Mouse (Mus musculus) embryonic fibroblast, embryonic 13.5 days (primary cell): ENCODE data around the gene Apeh. TPM values are rescaled to one million over a fixed set of nuclear protein-coding genes. Genes with fewer than 3 reads are reported as not detected.

ENCODE experiments used
- H3K27ac ChIP-seq: 2 replicates; pipeline ENCODE4 v1.5.1; 2012; ENCODE audit warnings: low read length, control low read depth, inconsistent platforms; ENCODE audit not compliant: insufficient read depth
- H3K4me1 ChIP-seq: 2 replicates; pipeline ENCODE4 v1.6.1; 2011; ENCODE audit warnings: low read length; ENCODE audit not compliant: control insufficient read depth, insufficient read depth
- H3K4me3 ChIP-seq: 2 replicates; pipeline ENCODE4 v1.5.1; 2011; ENCODE audit warnings: mild to moderate bottlenecking, control low read depth, low read length; ENCODE audit not compliant: insufficient read depth
- CTCF ChIP-seq: IDR thresholded peaks from 2 replicates; pipeline ENCODE4 v1.5.1; 2011; ENCODE audit warnings: mild to moderate bottlenecking, control low read depth, low read length, moderate library complexity, borderline replicate concordance; ENCODE audit not compliant: insufficient read depth
- POLR2A ChIP-seq: IDR thresholded peaks from 2 replicates; pipeline ENCODE4 v1.6.1; 2011; ENCODE audit warnings: low read depth, mild to moderate bottlenecking, control low read depth, low read length, moderate library complexity
- polyA plus RNA-seq: library from polyadenylated mRNA; stranded (reverse); fragments of >200 nt; gene quantifications from 2 replicates; pipeline ENCODE4 v1.2.4, GENCODE M21; 2011; ENCODE audit warnings: low read depth; ENCODE audit not compliant: missing spikeins, insufficient read length

Gene Apeh
- polyA plus RNA-seq, 1 experiment = 53.4 TPM

DNA sequence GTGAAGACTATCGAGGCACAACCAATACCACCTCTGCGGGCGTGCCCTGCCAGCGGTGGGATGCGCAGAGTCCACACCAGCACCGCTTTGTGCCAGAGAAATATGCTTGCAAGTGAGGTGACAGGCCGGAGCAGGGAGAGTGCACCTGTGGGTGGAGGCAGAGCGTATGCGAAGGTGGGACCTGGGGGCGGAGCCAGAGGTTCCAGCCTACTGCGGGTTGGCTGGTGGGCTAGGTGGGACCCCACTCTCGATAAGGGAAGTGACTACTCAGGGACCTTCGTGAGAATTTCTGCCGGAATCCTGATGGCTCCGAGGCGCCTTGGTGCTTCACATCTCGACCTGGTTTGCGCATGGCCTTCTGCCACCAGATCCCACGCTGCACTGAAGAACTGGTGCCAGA lies 11.9 kb downstream of the Apeh start:
- TF ChIP-seq POLR2A (no peak), CTCF (no peak)
- Histone ChIP-seq H3K4me1 (no peaks in the 10 kb centered on the region; the same call in 1 of the 2 replicates), H3K4me3 (no peak overlapping the region), H3K27ac (no peak overlapping the region)

DNA sequence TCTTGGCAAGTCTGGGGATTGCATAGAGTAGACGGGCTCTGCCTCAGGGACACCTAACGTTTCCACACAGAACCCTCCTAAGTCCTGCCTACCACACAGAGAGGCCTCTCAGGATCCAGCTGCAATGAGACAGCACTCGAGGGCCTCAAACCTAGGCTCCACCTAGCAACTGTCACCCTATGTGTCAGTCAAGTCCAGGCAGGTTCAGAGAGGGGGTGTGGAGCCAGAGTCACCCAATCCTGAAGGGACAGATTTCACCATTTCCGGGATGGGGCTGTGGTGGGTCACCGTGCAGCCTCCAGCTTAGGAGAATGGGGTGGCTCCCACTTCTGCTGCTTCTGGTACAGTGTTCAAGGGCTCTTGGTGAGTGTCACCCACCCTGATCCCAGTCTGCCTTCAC lies 14.2 kb downstream of the Apeh start, which contains the start of gene Mst1:
Mst1 (plus strand) TSS at position 269 of the 400 bp plus-strand sequence.
- H3K4me1 ChIP-seq = no peaks in the 10 kb centered on the region; the same call in 1 of the 2 replicates
- TF ChIP-seq CTCF = no peak
- TF ChIP-seq POLR2A = no peak
- H3K27ac ChIP-seq = no peak within 1 kb of the TSS
- peak within 1 kb of the TSS; percentile 82; the same call in 1 of the 2 replicates for H3K4me3 ChIP-seq

DNA sequence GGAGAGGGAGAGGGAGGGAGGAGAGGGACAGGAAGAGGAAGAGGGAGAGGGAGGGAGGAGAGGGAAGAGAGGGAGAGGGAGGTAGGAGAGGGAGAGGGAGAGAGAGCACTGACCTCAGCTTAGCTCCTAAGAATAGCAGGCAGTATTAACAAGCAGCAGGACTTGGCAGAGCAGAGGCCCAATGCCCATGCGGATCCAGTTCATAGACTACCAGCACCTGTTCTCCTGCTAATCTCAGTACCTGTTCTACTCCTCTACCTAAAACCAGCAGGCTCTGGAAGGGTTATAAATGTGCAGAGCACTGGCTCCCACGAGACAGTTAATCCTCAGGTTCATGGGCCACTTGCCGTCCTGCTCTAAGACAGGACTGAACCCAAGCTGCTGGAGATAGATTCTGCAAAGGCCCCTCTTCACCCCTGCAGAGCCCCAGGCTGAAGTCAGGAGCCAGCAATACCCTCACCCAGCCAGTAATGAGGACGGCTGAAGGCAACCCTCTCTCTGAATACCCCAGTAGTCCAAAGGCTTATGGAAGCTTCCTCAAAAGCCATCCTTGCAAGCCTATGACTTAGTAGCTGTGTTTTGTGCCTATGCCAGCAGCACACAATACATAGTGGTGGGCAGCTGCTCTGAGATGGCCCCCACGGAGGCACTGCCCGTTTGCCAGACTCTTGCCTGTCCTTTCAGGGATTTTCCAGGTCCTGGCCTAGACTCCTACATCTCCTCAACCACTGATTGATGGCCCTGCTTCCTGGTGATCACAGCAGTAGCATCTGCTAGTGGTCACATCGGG lies 21.1 kb downstream of the Apeh start:
- TF ChIP-seq POLR2A (no peak), CTCF (no peak)
- no peak overlapping the region for H3K4me3 ChIP-seq
- no peak overlapping the region for H3K27ac ChIP-seq
- no peaks in the 10 kb centered on the region; the same call in 1 of the 2 replicates for H3K4me1 ChIP-seq

DNA sequence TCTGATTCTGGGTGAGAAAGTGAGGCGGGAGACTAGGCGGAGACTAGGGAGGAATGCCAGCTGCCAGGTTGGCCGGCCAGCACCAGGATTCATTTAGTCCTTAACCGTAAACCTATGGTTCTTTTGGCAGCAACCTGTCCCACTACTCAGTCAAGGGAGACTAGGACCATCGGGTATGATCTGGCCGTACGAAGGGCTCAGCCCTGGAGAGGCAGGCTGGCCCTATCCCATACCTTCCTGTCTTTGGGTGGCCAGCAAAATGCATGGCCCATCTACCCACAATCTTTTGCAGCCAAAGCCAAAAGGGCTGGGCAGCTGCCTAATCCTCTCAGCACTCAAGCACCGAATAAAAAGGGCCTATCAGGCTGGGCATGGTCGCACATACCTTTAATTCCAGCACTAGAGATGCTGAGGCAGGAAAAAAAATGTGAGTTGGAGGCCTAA lies 21.9 kb downstream of the Apeh start:
- no peak overlapping the region for H3K27ac ChIP-seq
- no peaks in the 10 kb centered on the region for H3K4me1 ChIP-seq
- no peak for TF ChIP-seq POLR2A
- TF ChIP-seq CTCF = no peak
- H3K4me3 ChIP-seq = no peak overlapping the region

DNA sequence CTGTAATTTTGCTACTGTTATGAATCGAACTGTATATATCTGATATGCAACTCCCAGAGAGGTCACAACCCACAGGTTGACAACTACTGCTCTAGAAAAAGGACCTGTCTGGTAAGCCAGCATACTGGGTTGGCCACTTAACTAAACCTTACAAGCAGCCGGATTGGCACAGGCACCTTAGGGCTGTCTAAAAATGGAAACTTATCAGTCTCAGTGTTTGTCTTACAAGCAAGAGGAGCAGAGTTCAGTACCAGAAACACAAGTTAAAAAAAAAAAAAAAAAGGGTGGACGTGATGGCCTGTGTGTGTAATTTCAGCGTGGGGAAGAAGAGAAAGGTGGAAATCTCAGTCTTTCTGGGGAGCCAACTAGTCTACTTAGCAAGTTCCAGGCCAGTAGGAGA lies 22.6 kb downstream of the Apeh start:
- no peak overlapping the region for H3K27ac ChIP-seq
- TF ChIP-seq POLR2A (no peak), CTCF (no peak)
- H3K4me1 ChIP-seq = no peaks in the 10 kb centered on the region
- H3K4me3 ChIP-seq = no peak overlapping the region

DNA sequence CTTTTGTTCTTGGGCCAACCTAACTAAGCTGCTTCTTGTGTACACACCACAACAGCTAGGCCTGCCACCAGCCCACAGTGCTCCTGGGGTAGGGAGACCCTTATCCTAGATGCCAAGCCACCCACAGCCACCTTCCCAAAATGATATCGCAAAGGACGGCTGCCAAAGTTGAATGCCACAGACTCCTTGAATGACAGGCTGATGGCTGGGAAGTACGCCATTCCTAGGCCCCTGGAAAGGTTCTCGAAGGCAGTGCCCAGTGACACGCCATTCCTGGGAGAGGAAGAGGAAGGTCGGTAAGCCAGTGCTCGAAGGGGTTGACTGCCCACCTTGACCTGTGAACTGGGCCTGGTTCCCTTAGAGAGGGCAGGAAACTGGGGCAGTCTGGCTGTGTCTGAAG lies 24.9 kb downstream of the Apeh start:
- Histone ChIP-seq H3K4me3 (no peak overlapping the region), H3K27ac (no peak overlapping the region), H3K4me1 (no peaks in the 10 kb centered on the region)
- TF ChIP-seq CTCF (no peak), POLR2A (no peak)

DNA sequence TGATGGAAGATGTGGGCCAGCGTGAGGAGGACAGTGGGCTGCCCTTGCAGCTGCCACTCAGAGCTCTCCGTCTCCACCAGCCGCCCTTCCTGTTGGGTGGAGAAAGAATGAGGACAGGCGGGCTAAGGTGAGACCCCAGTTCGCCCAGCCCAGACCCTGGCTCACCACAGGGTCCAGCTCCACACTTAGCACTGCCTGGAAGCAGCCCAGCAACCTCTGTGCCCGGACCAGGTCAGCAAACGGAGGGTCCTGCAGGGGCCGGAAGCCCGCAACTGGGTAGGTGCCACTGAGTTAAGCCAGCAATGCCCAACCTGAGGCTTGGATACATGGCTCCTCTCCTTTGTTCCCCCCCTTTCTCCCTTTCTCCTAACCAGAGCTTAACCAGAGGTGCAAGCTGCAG lies 25.4 kb downstream of the Apeh start:
- H3K4me3 ChIP-seq = no peak overlapping the region
- no peaks in the 10 kb centered on the region for H3K4me1 ChIP-seq
- no peak overlapping the region for H3K27ac ChIP-seq
- TF ChIP-seq POLR2A = no peak

DNA sequence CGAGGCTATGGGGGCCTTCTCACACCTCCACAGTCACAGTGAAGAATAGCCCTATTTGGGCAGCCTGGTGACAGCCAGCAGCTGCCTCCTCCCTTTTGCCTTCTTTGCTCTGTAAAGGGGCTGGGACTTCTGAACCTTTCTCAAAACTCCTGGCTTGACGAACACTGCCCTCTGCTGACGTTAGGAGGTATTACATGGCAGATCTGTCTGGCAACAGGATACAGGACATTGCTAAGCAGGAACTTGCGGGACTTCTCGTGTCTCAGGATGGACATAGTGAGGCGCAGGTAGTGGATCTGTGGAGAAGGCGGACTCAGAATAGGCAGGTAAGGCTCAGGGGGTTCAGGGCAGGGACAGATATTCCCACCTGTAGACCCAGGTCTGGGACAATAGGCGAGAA lies 26.5 kb downstream of the Apeh start:
- Histone ChIP-seq H3K4me3 (no peak overlapping the region), H3K27ac (no peak overlapping the region), H3K4me1 (no peaks in the 10 kb centered on the region)
- TF ChIP-seq POLR2A (no peak), CTCF (peak; percentile 44; the same call in 1 of the 2 replicates)

DNA sequence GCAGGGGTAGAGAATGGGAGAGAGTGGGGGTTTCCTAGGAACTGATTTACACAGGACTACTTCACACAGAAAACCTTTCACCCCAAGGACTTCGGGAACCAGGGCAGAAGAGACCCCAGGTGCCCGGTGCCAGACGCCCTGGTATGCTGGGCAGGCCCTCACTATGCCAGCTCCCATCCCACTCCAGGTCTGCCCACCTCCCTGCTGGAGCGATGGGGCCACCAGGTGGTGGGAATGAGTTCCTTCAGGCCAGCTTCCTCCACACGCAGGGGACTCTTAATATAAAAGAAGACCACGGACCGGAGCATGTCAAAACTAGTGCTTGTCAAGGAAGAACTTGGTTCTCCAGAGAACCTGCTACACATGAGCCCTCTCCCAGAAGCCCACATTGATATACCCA lies 27.2 kb downstream of the Apeh start:
- no peak overlapping the region for H3K4me3 ChIP-seq
- no peak for TF ChIP-seq POLR2A
- H3K4me1 ChIP-seq = no peaks in the 10 kb centered on the region
- H3K27ac ChIP-seq = no peak overlapping the region

DNA sequence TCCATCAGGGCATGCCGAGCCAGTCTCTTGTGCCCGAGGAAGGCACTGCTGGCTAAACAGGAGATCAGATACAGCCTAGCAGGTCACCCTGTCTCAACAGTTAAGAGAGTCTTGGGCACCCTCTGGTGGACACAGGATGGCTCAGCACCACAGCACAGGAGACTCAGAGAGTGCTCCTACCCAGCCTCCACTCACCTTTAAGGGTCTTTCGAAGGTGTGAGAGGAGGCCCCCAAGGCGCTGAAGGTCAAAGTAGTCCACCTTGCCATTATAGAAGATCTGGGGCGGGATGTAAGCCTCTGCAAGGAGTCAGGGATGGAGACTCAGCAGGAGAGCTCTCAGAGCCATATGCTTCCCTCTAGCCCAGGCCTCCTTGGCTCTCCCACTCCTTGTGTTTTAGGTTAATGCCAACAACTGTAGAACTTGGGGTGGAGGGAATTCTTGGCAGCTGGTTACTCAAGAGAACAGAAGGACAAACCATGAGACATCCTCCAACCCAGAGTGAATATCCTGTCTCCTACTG lies 28.9 kb downstream of the Apeh start:
- TF ChIP-seq POLR2A (no peak), CTCF (peak; percentile 75; the same call in 1 of the 2 replicates)
- H3K4me3 ChIP-seq = no peak overlapping the region

DNA sequence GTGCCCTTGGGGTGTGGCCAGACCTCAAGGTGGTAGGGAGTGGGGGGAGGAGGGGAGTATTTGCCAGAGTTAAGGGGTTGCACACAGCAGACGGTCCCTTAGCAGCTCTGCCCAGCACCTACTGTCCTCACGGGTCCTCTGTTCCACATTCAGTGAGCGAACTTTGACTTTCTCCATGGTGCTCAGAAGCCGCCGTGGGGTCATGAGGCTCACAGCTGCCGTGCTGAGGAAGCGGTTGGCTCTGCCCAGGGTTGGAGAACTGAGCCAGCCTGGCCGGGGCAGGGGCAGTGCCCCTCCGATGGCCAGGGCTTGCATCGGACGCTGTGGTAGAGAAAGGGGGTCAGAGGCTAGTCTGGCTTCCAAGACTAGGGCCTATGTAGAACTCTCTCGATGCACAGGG lies 31.0 kb downstream of the Apeh start:
- Histone ChIP-seq H3K4me1 (no peaks in the 10 kb centered on the region), H3K4me3 (no peak overlapping the region), H3K27ac (no peak overlapping the region)
- TF ChIP-seq POLR2A (no peak), CTCF (no peak)

More for the DNA sequence above, 28.9 kb downstream of the Apeh start:
- no peaks in the 10 kb centered on the region for H3K4me1 ChIP-seq
- H3K27ac ChIP-seq = no peak overlapping the region
